Mouse (Mus musculus) cerebellum, adult 8-10 months (tissue): ENCODE results near the gene Hecw2.

Source experiments
- DNase-seq: peaks from one replicate; pipeline ENCODE4 v3.0.0; 2022

Gene Hecw2

DNA sequence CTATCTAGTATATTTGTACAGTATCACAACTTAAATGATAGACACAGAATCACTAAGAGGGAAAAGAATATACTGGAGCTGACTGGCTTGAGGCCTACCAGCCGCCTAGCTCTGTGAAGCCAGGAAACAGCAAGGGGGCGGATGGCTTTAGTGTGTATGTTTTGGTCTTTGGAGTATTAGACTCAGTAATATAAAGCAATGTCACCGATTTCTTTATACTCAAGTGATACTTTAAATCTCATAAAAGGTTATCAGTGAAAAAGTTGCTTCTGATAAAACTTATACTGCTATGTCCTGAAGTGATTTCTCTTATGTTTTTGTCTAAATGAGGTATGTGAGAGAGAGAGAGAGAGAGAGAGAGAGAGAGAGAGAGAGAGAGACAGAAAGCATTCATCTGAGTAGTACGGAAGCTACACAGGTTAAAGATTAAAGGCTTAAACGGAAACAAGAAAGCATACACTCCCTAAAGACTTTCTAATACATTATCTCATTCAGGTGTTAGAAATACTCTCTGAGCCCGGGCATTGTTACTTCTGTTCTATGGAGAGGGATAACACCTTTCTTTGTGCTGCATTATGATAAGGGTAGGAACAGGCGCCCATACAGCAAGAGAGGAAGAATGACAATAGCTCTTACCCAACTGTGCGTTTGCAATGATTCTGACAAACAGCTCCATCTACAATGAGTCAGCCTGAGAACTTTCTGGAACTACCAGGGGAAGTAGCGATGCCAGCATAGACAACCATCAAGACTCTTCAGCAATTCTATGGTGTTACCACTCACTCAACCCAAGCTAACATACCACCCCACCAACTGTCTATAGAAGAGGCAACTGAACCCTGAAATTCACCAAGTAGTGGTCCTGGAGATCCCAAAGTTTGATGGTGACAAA lies 370.3 kb downstream of the Hecw2 start:
- DNase-seq = no peak

DNA sequence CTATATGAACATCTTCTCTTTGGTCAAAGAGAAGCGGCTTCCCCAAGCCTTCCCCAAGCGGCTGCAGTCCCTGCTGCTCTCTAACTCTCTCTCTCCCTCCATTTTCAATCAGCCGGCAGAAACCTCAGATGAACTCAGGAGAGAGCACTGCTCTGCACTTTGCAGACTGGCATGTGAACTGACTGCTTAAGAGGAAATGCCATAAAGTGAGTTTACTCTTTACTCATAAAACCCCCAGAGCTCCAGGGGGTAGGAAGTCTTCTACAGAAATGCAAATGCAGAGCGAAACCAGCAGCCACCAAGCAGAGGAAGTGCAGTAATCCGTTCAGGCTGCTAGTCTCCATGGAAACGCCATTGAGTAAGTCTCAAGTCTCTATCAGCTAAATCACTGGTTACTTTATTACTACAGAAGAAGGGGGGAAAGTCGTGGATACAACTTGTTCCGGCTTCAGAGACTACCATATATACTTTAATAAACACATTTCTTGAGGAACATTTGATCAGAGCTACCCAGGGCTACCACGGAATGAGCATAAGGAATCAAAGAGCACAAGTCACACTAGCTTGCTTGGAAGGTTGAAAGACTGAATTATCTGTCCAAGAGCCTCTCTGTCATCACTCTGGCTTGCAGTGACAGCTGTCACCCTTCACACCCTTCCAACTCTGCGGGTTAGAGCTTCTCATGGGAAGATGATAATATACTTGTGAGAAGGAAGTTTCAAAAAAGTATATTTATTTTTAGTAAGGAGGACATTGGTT lies 371.1 kb downstream of the Hecw2 start:
- no peak for DNase-seq

DNA sequence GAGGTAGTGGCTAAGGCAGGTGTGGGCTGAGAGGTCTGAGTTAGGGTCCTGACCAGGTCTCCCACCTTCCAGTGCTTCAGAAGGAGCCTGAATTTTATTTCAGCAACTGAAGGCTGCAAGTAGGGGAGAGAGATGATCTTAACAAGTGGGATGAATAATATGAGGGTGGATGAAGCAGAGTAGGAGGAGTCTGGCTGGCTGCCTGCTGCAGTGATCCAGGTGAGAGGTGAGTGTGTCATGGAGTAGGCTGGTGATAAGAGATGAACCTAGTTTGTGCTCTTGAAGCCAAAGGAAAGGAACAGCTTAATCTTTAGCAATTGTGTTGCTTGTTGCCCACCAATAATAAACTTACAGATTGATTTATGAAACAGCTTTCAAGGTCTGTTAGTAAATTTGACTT lies 373.0 kb downstream of the Hecw2 start:
- DNase-seq = no peak

DNA sequence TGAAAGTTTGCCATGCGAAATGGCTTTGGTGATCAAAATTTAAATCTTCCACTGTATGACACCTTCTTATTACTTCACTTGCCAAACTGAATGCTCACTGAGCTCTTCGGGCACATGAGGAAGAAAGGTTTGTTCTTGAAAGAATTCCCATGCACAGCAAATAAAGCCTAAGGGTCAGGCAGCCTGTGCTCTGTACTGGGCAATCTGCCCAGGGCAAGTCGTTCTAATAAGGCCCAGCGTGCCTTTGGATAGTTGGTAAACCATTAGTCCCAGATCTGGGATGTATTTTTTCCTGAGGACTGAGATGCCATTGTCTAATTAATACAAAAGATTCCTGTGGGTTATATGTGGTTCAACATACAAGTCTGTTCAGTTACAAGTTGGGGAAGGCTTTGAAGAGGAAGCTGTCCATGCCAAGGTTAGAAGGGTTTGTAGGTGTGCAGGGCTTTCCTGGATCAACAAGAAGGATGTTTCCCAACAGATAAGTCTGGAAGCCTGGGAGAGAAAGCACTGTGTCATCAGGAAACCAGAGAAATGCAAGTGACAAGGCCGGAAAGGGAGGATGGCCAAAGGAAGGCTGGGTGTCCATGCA lies 374.8 kb downstream of the Hecw2 start:
- DNase-seq = no peak

DNA sequence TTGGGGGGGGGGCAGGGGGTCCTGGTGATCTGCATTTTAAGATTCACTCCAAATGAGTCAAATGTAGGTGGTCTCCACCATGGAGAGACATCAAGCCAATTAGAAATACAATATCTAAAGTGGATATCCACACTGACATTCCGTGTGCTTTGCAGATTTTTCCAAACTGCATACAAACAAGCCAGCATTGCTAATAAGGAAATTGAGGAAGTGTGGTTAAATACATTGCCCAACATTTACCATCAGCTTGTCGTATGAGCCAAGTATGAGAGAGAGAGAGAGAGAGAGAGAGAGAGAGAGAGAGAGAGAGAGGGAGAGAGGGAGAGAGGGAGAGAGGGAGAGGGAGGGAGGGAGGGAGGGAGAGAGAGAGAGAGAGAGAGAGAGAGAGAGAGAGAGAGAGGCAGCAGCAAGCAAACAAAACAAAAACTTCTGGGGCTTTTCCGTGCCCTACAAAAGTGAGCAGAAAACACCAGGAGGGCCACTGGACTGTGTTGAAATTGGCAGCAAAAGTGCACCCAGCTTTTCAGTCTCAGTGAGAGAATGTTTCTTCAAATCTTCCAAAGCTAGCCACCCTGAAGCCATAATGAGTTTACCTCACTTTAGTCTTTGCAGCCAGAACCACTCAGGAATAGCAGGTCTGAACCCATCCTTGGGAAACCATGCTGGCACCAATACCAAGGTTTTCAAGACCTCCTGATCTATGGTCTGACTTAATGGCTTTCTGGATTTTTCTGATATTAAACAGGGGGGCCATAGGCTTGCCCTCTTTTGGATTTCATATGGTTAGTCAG lies 376.7 kb downstream of the Hecw2 start:
- DNase-seq = no peak

DNA sequence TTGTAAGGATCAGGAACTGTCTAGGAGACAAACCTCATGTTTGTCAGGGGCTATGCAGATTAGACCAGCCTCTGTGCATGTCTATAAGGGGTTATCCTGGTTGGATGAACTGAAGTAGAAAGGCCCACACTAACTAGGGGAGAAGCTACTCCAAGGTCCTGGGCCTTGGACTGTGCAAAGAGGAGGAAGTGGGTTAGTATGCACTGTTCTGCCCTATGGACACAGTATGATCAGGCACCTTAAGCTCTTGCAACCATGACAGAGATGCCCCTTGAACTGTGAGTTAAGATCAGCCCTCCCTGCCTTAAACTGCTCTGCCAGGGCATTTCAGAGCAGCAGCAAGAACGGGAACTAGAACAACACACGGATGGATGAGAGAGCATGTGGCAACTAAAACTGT lies 378.6 kb downstream of the Hecw2 start:
- no peak for DNase-seq

DNA sequence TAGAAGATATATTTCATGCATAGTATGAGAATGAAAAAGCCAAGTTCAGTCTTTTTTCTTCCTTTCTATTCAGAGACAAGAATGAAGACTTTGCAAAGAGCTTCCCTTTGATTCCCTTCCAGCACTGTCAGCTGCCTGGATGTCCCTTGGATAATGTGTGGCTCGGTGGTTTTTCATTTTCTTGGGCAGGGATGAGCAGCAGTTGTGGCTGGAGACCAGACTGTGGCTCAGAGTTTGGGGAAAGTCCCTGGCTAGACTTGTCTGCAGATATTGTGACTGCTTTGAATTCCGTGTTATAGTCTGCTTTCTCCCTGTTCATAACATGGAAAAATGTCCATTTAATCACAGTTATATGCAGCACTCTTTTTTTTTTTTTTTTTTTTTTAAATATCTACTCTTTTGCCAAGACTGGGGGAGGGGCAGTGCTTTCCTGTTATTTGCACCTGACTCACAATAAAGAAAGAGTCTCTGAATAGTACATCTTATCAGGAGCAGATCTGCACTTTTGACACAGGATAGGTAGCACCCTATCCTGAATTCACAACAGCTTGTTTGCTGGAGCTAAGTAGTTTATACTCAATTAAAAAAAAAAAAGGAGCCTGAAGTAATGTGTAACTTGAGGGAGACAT lies 380.8 kb downstream of the Hecw2 start:
- no peak for DNase-seq

DNA sequence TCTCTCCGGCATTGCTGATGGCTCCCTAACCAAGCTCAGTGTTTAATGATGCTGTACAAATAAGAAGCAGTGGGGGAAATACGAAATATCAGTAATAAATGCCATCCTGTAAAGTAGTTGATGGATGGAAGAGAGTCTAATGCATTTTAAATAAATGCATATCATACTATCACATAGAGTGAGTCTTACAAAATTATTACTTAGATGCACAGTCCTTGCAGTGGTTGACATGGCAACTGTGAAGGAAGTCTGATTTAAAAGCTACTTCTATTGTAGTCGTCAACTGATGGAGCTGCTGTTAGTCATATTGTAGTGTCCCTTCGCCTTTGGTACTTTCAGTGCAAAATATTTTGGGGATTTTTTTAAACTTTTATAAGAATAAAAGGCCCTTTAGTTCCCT lies 383.0 kb downstream of the Hecw2 start:
- DNase-seq = no peak

DNA sequence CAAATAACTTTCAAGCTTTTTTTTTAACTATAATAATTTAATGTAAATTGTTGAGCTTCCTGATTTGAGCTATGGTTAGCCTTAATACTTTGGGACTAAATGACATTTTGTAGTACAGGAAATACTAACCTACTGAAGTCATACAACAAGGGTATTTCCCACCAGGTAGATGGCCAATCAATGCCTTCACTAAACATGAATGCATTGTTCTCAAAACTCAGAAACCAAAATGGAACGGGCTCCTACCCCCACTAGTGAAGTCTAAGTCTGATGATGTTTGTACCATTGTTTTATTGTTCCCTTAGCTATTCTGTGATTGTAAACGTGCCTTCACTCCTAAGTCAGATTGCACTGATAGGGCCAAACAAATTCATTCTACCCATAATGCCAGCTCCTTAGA lies 386.7 kb downstream of the Hecw2 start:
- DNase-seq = no peak

DNA sequence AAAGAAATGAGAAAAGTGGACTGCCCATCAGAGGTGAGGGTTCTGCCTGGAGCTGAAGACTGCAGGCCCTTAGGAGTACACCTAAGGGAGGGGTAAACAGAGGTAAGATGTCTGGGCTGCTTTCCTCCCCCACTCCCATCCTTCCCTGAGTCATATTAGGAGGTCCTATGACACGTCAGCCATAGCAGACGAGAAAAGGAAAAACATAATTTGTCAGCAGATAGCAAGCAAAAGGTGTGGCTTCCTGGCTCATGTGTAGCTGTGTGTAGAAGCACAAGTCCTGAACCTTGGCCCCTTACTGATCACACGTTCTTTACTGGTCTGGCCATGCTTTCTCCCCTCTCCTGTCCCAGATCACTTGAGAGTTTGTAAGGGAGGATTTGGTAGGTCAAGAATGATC lies 397.2 kb downstream of the Hecw2 start:
- no peak for DNase-seq

DNA sequence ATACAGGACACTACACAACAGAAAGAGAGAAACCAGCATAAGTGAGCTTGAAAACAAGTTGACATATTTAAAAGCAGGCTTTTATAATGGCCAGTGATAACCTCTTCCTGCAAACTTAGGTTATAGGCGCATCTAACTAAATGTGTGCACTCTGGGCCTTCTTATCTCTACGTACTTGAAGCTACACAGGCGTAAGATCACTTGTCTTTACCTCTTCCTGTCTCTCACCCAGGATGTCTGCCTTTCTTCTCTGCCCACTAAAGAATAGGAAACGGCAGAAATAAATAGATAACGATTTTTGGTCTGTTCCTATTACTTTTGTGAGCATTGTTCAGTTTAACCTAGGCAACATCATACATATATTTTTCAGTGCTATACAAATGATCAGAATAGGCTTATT lies 397.9 kb downstream of the Hecw2 start:
- DNase-seq = no peak

DNA sequence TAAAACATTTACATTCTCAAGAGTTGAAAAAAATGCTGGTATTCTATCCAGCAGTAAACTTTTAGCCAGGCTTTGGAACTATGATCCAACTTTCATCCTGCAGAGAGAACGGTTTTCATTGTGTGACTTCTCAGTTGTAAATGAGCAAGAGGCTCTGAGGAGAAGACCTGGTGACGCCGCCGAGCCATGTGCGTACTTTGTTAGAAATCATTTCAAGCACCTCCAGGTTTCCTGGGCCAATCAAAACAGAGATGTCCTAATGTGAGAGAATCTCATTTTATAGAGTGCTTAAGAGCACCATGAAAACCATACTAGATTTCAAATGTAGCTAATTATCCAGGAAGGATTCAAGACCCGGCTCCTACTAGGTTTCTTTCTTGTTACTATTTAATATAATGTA lies 398.7 kb downstream of the Hecw2 start:
- no peak for DNase-seq

DNA sequence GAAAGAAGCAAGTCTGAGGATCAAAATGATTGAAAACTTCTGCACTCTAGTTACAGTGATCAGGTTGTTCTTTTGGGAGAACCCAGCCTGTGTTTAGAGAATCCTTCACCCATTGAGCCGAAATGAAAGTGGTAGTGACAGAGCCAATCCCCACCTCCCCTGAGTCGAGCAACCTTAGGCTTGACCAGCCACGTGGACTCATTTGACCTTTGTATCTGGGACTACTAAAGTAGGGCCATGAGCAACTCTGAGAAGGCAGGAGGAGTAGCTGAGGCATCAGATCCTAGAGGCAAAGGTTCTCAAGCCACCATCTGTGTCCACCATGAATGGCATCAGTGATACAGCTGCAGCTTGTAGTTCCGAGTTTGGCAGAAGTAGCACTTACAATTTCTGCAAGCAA lies 399.4 kb downstream of the Hecw2 start:
- DNase-seq = no peak

DNA sequence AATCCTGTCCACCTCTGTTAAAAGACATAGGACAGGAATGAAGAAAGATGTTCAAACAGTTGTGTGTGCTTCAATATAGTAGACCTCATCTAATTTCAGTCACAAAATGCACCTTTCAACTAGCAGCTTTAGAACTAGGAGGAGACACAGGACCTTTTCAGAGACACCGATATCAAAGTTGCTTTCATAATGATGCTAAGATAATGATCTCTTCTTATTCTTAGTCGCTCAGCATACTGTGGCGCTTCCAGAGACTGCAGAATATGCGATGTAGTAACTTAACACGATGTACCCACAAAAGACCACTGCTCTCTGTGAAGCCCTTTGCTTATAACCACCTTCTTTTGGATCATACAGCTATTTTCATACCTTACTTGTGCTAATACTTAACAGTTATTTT lies 399.9 kb downstream of the Hecw2 start:
- no peak for DNase-seq

DNA sequence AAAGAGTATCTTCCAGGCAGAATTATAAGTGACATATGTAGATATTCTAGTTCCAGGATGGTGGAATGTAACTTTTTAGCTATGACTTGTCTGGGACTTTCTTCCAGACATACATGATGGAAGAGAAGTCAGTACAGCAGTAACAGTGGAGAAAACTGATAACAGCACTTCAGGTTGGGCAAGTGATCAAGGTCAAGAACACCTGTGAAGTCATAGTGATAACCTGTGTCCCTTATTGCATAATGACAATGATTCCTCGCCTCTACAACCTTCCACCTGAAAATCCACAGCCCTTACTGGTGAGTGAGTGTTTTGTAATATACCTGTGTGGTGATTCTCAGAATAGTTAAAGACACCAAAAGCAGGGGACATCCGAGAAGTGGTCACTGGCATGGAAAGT lies 400.7 kb downstream of the Hecw2 start:
- DNase-seq = no peak

DNA sequence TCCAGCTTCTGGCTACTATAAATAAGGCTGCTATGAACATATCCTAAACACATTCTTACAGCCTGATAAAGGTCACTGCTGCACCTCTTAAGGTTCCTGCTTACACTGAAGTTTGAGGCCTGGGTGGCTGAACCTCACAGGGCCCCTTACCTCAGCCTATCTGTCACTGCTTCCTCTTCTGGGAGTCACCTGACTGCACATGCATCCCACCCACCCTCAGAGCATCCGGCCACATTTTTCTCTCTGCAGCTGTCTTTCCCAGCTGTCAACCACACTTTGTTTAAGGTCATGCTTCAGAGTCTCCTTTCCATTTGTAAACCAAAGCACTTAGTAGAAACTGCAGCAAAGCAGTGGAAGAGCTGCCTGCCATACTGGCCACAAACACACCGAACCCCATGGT lies 403.6 kb downstream of the Hecw2 start:
- DNase-seq = no peak

DNA sequence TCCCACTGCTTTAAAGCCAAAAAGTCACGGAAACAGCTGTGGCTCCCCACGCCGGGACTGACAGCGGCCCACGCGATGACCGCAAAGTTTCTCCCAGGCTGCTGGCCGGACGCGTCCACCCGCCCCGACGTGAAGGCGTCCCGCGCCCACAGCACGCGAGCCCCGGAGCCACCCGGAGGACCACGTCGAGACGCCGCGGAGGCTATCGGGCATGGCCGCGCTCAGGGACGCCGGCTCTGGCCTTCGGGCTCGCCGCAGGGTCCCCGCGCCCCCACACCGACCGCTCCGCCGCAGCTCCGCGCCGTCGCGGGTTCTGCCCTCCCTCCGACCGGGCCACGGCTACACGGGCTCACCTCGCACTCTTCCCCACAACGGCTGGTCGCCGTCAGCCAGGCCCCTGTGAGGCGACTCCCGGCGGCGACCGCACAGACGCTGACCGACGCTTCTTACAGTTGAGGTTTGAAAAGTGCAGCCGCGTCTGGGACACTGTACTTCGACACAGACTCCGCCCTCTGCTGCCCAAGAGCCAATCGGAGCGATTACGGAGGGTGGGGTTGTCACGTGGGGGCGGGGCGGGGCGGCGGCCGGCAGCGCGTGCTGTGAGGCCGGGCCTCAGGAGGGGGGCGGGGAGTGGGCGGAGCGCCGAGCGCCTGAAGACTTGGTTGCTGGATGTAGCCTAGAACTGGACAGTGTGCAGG lies 410.1 kb downstream of the Hecw2 start, which contains the start of gene Stk17b:
TSS of gene Stk17b (minus strand) at position 504 of the 698 bp plus-strand sequence.
- peak; percentile 38 for DNase-seq

DNA sequence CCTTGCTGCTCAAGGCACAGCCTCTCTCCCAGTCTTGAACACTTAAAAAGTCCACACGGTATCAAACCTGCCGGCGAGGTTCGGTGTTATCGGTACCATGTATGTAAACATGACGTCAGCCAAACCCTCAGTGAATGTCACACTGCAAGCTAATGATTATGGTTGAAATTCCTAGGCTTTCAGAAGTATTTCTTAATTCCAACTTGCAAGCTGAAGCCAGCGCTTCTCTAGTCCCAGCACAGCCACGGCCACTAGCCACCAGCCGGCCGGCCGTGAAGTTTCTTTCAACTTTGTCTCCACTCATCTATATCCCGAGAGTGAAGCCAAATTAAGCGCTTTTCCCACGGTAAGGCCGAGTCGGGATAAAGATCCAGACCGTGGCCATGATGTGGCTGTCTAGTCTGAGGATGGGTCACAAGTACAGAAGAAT lies 410.7 kb downstream of the Hecw2 start:
- DNase-seq = no peak

DNA sequence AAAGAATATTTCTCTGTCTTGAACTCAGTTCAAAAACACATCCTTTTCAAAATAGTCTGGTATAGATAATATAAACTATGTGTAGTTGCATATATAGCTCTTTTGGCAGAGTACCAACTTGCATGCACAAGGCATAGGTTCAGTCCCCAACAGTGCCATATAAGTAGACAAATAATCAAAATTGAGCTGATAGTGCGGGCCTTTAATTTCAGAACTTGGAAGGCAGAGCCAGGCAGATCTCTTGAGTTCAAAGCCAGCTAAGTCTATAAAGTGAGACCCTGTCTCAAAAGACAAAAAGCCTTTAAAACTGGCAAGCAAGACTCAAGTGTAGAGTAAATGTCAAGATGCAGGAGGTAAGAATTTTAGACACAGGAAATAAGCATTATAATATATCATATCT lies 412.0 kb downstream of the Hecw2 start:
- DNase-seq = no peak

DNA sequence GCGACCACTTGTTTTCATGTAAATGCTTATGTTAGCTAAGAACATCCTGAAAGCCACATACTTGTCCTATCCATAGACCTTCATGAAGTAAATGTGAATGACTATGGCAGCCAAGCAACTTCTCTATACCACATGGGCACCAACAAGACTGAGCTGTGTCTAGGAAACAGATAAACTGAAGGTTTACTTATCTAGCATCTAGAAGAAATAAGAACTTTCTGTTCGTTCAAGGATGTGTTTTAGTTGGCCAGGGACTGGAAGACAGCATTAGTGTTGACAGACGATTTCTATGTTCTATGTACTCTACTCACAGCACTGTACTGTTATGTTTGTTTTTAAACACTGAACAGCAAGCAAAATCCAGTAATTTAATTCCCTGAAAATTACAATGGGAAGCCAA lies 412.9 kb downstream of the Hecw2 start:
- DNase-seq = no peak

DNA sequence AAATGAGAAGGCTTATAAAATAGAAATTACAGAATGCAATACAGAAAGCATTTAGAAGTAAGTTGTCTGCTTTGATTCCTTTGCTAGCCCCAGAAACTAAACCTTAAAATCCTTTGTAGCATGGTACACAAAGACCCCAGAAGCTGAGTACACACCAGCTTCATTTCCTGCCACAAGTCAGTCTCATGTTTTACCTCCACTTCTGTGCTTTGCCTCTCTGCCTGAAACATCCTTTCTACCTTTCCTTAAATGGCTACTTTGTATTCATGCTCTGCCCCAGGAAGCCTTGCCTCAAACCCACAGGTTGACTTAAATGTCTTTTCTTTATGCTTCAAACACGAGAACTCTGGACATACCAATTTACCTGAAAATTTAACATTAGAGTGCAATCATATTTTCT lies 413.7 kb downstream of the Hecw2 start:
- DNase-seq = no peak
